Mouse (Mus musculus) adrenal gland, adult (tissue): ENCODE measurements around the gene Slc9a9.

ENCODE experiments used
- DNase-seq, 2 experiments: peaks; one replicate each; pipeline ENCODE4 v3.0.0; 2022 to 2023; ENCODE audit warnings: low spot score in 1 of 2; ENCODE audit not compliant: inconsistent age in 2 of 2

Slc9a9 gene

DNA sequence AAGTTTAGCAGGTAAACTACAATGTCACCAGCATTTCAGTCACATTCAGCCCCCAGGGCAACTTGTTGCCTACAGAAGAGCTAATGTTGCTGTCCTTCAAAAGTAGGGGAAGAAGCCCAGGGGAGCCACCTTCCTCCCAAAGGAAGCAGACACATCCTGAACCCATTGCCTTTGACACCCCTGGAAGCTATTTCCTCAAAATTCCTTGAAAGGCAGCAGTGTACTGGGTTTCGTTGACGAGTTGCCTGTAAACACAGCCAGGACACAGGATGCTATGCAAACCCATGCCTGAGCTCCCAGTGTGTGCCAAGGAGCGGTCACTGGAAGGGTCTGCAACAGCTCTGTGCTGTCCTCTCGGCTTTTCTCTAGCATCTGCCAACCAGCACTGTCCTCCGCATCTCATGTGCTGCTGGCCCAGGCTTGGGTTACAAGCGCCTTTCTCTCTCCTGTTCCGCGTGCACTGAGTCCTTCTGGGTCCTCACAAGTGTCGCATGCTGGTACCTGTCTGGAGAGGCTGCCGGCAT lies 479.6 kb downstream of the Slc9a9 start:
- DNase-seq, result peak in 1 of 2 experiments; percentile 57

DNA sequence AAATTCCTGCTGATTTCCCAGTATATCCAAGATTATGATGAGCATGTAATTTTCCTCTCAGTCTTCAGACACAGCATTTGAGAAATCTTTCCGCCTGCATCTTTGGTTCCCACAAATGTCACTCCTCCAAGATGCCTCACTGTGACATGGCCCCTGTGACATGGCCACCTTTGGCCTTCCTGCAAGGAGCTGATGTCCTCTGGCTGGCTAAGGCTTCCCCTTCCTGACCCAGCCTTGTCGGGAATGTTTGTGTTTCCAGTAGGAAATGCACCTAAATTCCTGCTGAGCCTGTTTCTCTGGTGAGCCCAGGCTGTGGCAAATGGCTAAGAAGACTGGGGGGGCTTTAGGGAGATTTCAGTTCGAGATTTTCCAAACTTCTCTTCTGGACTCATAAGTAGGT lies 480.4 kb downstream of the Slc9a9 start:
- DNase-seq, result peak; percentile 48 to 71

DNA sequence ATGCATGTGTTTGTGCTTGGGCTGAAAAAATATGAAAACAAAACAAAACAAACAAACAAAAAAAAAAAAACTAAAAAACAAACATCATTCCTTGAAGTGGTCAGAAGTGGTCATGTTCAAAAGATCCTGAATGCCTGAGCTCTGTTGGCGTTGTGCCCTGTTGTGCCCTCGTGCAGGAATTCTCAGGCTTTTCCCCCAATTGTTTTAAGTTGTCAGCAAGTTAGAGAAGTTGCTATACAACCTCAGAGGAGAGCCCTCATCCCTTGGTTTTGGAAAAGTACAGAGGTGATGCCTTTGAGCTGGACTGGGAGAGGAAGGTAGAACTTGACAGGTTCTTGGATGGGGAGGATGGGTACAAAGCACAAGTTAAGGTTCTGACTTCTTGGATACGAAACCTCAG lies 480.9 kb downstream of the Slc9a9 start:
- DNase-seq, result no peak

DNA sequence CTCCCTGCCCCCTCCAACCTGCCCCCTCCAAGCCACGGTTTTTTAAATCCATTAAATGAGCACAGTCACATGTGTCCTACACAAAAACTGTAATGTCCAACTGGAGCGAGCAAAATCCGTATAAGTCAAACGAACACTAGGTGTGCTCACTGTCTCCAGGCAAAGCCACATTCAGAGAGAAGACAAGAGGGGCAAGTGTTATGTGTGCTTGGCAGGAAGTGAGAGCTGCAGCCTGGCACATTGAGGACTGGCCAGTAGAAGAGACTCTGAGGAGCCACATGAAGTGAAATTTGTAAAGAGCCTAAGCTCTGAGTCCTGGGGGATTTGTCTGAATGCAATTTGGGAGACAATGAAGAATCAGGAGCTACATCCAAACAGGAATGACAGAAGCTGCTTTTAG lies 481.3 kb downstream of the Slc9a9 start:
- no peak for DNase-seq

DNA sequence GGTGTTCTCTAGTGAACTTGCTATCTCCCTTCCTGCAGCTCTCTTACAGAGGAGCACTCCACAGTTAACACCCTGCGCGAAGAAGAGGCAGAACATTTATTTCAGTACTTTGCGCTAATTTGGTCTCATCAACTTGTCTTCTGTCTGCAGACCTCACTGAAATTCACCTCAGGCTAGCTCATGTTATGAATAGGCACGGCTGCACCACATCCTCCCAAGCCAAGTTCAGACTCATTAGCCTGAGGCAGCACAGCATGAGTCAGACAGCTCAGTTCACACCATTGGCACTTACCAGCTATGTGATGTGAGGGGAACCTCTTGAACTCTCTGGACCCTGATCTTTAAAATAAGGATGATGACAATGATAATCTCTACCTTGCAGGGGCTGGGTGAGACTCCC lies 482.0 kb downstream of the Slc9a9 start:
- peak in 1 of 2 experiments; percentile 33 for DNase-seq

DNA sequence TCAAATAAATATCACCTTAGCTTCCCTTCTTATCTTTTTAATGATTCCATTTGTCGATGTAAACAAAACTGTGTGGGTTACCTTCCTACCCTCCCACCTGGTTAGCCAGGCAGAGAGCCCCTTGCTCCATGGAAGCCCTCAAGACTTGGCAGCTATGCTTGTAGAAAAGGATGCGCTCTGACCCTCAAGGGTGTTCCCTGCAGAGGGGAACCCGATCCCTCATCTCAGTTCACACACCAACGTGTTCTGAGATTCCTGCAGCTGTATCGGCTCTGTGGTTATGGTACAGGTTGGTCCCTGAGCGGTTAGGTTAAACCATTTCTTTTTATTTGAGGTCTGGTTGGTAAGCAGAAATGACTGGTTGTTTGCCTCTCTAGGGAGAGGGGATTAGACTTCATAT lies 484.3 kb downstream of the Slc9a9 start:
- no peak for DNase-seq

DNA sequence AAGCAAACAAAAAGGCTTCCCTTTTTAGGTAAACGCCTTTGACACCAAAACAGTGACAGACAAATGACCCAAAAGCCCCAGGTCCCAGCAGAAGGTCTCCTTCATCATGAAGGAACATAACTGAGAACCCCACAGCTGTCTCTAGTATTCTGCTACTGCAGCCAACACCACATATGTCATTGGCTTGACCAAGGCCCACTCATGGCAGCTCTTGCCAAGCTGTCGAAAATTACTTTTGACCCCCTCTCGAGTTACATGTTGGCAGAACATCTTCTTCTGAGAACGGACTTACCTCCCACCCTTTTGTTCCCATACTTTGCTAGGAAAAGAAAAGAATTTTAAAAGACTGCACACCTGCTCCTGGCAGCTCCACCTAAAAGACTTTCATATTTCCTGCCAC lies 488.2 kb downstream of the Slc9a9 start:
- DNase-seq, result no peak

DNA sequence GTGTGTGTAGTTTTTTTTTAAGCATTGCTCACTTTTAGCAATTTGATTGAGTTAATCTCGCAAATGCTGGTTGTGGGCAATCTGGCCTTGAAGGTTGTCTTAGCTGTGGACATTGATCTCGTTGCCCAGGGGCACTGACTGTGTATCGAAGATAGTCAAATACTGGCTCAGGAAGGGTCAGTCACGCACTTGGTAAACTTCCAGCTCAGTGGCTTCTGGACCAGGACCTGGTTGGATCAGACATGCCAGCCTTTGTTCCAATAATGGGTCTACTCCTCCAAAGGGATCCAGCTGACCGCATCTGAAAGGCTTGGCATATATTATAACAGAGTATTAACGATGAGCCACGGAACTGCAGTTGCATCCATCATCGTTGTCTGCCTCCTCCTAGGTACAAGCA lies 489.2 kb downstream of the Slc9a9 start:
- DNase-seq, result no peak

DNA sequence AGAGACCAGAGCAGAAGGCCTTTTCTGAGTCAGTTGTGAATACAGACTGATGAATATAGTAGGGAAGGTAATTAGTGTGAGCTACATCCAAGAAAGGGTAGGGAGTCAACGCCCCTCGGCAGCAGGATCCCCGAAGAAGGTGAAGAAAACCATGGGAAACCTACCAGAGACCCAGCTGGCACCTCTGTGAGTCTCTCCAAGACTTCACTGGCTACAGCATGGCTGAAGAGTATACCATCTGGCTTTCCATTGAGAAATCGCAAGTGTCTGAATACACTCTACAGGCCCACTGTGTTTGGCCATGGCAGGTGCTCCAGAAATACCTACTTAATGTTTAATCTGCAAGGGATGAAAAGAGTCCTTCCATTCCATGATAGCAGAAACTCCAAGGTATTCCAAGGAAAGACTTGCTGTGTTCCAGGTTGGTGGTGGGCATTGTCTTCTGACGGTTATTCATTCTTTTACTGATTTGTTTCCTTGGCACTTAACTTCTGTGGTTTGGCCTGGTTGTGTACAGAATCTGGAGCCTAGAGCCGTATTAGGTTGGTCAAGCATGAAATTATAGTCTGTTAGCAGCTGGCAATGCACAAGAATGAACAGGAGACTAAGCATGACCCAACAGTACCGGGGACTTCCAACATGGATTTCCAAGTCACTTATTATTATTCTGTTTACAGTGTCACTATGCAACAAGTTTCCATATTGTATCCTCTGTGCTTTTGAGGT lies 491.0 kb downstream of the Slc9a9 start:
- DNase-seq, result no peak

DNA sequence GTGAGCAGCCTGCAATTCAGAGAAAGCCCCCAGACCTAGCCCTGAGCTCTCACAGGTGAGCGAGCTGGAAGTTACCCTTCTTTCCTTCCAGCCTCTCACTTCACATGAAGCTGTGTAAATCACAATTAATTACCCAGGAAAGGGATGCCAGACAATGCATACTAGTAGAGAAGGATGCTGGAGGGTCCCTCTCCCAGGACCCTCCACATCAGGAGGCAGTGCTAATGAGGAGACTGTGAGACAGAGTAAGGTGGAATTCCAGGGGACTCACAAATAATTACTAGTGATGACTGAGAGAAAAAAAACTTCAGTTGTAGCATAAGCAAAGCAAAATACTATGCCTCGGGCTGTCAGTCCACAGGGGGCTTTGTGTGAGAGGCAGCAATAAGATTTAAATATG lies 492.0 kb downstream of the Slc9a9 start:
- no peak for DNase-seq

DNA sequence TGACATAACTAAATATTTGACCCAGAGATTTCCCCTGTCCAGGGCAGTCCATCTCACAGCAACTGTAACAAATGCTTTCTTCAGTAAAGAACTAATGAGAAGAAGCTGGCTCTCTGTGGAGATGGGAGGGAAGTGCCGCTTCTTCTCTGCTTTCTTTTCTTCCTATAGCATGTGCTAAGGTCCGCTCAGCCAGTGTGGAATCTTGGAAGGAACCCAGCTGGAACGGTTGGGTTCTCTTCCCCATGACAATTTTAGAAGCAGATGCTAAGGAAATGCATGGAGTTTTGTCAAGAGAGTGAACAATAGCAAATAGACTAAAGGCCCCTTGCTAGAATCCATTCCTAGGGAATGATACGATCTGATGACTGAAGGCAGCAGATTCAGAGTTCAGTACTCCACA lies 496.5 kb downstream of the Slc9a9 start:
- no peak for DNase-seq

DNA sequence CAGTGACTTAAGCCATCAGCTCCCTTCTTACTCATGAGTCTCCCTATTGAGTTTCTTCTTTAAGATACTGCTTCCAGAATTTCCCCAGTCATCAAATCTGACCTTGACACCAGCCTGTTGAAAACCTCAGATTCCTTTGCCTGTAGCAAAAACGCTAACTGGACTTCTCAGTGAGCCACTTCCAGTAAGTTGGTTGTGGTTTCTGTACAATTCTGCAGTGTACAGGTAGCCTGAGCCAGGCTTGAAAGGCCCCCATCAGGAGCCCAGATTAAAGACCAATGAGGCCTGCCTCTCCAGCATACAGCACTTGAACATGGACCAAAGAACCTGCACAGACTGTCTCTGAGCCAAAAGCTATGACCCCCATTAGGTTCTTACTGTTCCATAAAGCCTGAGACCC lies 498.1 kb downstream of the Slc9a9 start:
- DNase-seq, result peak in 1 of 2 experiments; percentile 52

DNA sequence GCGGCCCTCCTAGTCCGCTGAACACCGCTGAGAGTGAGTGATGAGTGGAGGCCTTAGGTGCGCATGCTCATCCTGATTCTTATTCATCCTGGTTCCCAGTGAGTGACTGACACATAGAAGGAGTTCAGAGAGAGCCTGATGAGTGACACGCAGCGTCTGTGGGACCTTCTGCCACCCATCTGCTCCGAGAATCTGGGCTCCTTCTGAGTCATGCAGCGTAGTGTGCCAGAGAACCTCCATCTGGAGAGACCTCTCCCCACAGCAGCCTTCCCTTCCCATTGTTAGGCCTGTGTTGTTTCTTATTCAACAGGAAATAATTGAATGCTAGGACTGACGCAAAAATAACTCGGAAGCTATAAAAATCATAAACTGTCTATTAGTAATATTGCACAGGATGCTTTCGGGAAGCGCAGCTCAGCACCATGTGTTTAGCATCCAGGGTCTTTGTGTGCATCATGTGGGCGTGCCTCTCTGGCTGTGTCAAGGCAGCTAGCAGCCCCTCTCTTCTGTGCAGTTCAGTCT lies 498.8 kb downstream of the Slc9a9 start:
- DNase-seq, result peak in 1 of 2 experiments; percentile 33

DNA sequence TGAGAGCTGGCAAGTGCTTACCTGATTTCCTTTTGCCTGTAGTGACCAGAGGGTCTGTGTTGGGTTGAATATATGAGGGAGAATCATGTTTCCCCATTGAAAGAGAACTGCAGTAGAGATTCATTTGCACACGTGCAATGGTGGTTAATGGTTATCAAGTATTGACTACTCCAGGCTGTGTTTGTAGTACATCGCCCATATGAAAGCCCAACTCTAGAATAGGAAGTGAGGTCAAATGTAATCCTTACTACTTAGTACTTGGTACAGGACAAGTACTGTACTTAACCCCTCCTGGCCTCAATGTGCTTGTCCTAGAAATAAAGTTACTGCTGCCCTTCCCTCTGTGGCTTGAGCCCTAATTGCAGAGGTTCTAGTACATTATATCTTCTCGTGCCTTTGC lies 508.5 kb downstream of the Slc9a9 start:
- no peak for DNase-seq

DNA sequence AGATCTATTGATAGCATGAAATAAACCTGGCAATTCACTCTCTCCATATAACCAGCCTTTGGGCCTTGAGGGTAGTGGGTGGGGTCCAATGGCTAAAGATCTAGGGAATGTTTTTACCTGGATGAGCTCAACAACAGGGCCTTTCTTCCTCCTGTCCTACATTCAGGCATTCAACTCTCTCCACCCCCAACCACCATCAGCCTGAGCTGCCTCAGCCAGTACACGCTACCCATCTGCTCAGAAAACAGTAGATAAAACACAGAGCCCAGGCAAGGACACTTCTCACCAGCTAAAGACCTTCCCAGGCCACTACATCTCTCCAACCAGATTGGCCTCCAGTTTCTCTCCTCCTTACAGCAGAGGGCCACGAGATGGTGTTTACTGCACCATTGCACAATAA lies 510.3 kb downstream of the Slc9a9 start:
- DNase-seq, result no peak

DNA sequence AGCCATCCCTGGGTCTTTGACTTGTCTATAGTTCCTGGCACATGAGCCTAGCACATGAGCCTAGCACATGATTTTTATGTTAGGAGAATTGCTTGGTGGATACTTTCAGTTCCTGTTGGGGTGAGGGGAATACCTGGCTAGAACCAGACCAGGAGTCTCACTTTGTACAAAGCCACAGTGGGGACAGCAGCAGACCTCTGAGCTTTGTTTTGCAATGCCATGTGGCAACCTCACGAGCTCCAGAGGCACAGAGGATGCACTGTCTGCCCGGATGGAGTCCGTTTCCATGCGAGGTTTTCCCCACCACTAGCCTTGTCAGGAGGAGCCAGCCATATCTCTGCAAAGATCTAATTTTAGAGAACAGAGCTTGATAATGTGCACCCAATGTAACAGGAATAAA lies 510.9 kb downstream of the Slc9a9 start:
- DNase-seq, result no peak

DNA sequence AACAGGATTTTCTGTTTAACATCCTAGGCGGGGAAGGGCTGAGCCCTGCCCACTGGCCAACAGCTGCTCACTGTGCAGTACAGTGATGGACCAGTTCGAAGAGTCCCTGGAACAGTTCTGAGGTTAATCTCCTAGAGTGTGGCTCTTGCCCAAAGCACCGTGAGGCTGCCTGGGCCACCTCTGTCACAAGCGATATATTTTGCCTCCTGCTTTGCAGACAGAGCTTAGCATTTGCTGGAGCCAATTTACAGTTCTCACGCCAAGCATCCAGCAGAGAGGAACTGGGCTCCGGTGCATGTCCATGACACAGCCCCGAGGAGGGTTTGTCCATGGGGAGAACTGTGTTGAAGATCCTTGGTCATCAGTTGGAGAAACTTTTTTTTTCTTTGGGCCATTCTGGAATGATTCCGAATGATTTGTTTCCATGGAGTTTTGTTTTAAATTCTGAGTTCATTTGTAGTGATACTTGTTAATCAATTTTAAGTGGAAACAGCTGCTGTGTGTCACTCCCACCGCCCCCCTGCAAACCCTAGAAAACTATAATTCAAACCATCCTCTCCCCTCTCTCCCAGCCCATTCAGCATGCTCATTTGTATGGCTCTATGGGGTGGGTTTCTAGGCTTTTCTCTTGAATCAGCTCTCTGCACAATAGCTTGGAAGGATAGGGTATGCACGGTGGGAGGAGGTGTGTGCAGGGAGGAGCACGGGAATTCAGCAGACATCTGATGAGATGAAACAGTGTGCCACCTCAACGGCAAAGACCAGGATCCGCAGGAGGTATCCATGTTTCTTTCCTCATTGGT lies 511.7 kb downstream of the Slc9a9 start:
- DNase-seq, result peak in 1 of 2 experiments; percentile 47

DNA sequence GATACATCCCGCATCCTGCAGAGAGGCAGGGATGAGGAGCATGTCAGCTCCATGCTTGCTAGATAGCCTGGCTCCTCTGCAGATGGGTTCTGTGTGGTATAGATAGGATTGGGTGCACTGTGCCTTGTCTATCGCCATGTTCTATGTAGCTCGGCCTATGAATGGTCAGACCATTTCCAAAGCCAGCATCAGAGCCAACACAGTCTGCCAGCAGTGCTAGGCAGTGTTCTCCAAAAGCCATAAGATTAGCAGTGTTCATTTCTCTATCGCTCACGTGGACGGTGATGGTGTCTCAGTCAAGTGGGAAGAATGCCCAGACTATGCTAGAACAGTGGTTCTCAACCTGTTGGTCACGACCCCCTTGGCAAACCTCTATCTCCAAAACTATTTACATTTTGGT lies 512.6 kb downstream of the Slc9a9 start:
- DNase-seq, result no peak

DNA sequence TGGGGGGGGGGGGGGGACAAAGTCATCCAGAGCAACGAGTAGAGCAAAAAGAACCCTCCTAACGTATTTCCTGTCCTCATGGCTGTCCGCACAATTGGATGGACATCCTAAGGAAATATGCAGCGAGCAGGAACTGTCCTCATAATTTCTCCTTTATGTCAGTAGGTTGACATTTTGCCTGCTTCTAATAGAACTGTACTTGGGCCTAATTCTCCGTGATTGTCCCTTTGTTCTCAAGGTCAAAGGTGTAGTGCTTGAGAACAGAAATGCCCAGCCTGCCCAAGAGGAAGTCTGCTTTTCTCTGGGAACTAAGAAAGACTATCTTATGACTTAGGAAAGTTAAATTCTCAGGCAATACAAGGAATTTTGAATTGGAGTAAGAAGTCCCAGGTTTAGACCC lies 514.7 kb downstream of the Slc9a9 start:
- DNase-seq, result peak in 1 of 2 experiments; percentile 65

DNA sequence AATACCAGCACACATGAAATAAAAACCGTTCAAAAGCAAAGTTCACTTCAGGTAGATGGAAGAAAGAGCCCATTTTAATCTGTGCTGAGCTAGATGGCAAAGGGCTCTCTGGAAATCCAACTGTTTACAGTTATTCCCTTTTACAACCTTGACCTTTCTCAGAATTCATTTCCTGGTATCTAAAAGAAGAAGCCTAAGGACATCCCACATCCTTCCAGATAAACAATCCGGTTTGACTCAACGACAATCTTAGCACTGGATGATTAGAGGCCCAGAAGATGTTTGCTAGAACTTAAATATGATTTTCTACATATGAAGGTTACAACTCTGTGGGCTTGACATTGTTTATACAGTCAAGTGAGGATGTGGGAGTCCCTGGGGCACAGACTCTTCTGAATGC lies 516.1 kb downstream of the Slc9a9 start:
- DNase-seq, result peak in 1 of 2 experiments; percentile 54

DNA sequence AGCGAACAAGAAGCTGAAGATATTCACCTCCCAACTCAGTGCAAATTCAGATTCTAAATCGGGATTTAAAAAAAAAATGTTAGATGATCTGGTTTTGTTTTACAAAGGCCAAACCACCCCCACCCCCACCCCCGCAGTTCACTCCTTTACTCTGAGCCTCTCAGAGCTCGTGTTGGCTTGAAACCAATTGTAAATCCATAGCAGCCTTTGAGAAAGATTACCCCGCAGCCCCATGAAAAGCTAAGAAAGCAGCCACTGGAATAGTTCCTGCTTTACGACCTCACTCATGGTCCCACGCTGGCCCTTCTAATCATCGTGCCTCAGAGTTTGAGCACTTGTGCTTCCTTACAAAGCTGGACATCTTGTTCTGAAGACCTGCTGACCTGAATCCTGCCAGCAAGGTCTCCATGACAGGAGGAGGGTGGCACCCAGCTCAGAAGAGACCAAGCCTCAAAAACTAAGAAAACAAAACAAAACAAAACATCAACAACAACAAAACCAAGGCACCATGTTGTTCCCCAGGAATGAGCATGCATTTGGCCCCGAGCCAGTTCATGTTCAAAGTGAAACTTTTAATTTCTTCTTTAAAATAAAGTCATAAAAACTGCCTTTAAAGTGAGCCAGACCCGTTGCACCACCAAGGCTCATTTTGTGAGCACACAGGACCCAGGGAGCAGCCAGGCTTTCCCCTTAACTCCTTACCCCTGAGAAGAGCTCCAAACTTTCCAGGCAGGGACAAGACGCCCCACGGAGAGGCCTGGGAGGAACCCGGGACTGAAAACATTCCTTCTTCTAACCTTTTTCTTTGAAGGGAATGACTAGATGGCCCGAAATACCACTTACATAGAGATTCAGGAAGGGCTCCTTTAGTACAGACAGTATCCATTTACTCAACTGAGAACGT lies 516.9 kb downstream of the Slc9a9 start:
- peak in 1 of 2 experiments; percentile 66 for DNase-seq
